Mouse (Mus musculus) liver, embryonic 14.5 days (tissue): ENCODE data around the gene Dtl.

ENCODE experiments used
- CTCF ChIP-seq: IDR thresholded peaks from 2 replicates; pipeline ENCODE4 v1.5.1; 2016; ENCODE audit warnings: antibody characterized with exemption, low read depth, control low read depth
- EP300 ChIP-seq: IDR thresholded peaks from 2 replicates; pipeline ENCODE4 v1.6.1; 2016; ENCODE audit warnings: antibody characterized with exemption, low read depth

GRCm38 (mm10) chr1:191540300-191540699 is 35.0 kb downstream of the Dtl start:
- TF ChIP-seq CTCF (no peak), EP300 (no peak)
